Mouse (Mus musculus): ENCODE measurements around the gene Necab2.

Gene Necab2

DNA sequence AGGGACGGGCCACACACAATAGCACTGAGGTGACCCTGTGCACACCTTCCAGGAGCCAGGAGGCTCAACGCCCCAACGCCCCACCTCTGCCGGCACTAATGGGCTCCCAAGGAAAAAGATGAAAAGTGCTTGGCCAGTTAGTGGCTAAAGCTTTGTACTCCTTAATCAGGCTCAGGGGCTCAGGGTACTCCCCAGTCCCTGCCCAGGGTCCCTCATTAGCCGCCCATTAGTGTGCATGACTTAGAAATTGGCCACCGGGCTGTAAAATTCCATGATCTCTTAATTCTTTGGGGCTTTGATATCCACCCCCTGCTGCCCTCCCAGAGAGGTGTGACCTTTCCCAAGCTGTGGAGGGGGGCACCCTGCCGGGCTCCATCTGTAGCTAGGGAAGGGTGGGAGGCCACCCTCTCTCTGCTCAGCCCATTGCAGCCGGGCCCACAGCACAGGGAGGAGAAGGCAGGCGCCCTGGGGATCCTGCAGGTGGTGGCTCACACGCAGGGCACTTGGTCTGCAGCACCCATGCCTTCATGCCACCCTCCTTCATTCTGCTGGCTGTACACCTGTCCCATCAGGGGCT, 56.8 kb downstream of the Necab2 start:
- no peak for TF ChIP-seq NANOG (IDR thresholded peaks at IDR 0.05; ENCODE audit: borderline replicate concordance, low read length)
- no peak for TF ChIP-seq POU5F1 (IDR thresholded peaks at IDR 0.05; ENCODE audit: borderline replicate concordance, low read length)
- TF ChIP-seq CTCF (conservative IDR thresholded peaks at IDR 0.05; ENCODE audit: low read length) = no peak
- H3K9me3 ChIP-seq (ENCODE audit: low read length) = no peaks in the 10 kb centered on the region
- H3K27me3 ChIP-seq (ENCODE audit: insufficient read depth, low read length) = peaks cover 7% of the 10 kb centered on the region; the same call in 1 of the 2 replicates
- H3K36me3 ChIP-seq (ENCODE audit: insufficient read depth, low read length) = peaks cover 35% of the 10 kb centered on the region
- H3K4me3 ChIP-seq (replicated peaks; ENCODE audit: low read length) = no peak overlapping the region
- peaks cover 78% of the 10 kb centered on the region for H3K4me1 ChIP-seq (replicated peaks; ENCODE audit: low read depth, low read length)

DNA sequence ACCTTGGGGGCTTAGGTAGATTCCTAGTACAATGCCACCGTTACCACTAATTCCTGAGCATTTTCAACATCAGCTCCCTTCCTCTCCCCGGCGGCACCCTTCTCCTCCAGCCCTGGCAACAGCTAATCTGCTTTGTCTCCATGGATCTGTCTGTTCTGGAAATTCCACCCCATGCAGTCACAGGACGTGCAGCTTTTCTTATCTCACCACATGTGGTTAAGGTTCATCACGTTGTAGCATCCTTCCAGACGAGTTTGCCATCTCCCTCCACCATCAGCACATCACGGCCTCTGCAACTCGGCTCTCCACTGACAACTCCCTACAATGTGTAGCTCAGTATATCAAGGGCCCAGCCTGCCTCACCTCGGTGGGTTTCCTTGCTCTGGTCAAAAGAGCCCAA, 59.0 kb downstream of the Necab2 start:
- Histone ChIP-seq H3K4me3 (replicated peaks; ENCODE audit: low read length) (no peak overlapping the region), H3K9me3 (ENCODE audit: low read length) (no peaks in the 10 kb centered on the region), H3K4me1 (replicated peaks; ENCODE audit: low read depth, low read length) (peaks cover 61% of the 10 kb centered on the region), H3K36me3 (ENCODE audit: insufficient read depth, low read length) (peaks cover 57% of the 10 kb centered on the region), H3K27me3 (ENCODE audit: insufficient read depth, low read length) (peaks cover 7% of the 10 kb centered on the region; the same call in 1 of the 2 replicates)
- TF ChIP-seq CTCF (conservative IDR thresholded peaks at IDR 0.05; ENCODE audit: low read length) (no peak), NANOG (IDR thresholded peaks at IDR 0.05; ENCODE audit: borderline replicate concordance, low read length) (no peak), POU5F1 (IDR thresholded peaks at IDR 0.05; ENCODE audit: borderline replicate concordance, low read length) (no peak)

DNA sequence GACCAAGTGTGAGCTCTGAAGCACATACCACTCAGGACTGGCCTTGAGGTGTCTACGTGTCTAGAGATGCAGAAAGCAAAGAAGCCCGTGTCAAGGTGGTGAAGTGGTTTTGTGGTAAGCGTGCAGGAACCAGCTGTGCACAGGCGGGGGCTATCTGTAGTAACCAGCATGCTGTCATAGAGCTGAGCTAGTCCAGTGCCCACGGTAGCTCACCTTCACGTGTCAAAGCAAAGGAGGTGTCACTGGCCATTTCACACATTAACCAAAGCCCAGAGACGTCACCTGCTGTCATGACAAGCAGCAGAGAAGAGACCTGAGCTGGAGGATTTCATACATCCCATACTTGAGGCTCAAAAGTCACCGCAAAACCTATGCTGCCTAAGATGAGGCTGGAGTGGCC, 59.6 kb downstream of the Necab2 start:
- TF ChIP-seq CTCF (conservative IDR thresholded peaks at IDR 0.05; ENCODE audit: low read length) (no peak), POU5F1 (IDR thresholded peaks at IDR 0.05; ENCODE audit: borderline replicate concordance, low read length) (no peak), NANOG (IDR thresholded peaks at IDR 0.05; ENCODE audit: borderline replicate concordance, low read length) (no peak)
- H3K27me3 ChIP-seq (ENCODE audit: insufficient read depth, low read length) = peaks cover 7% of the 10 kb centered on the region; the same call in 1 of the 2 replicates
- H3K9me3 ChIP-seq (ENCODE audit: low read length) = no peaks in the 10 kb centered on the region
- H3K4me3 ChIP-seq (replicated peaks; ENCODE audit: low read length) = no peak overlapping the region
- H3K4me1 ChIP-seq (replicated peaks; ENCODE audit: low read depth, low read length) = peaks cover 56% of the 10 kb centered on the region
- H3K36me3 ChIP-seq (ENCODE audit: insufficient read depth, low read length) = peaks cover 63% of the 10 kb centered on the region

DNA sequence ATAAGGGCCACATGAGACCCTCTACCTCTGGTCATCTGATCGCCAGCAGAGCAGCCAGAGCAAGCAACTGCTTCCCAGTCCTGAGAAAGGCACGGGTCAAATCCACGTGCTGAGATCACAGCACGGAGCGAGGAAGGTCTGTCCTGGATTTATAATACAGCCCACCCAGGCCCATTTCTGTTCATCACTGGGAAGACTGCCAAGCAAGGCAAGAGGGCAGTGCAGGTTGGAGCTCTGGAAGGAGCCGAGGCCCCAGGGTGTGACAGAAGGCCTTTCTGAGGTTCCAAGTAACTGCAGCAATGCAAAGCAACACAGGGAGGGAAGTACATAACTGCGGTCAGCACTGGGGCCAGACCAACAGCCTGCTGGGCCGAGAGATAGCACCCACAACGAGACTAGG, 64.0 kb downstream of the Necab2 start:
- Histone ChIP-seq H3K36me3 (ENCODE audit: insufficient read depth, low read length) (peaks cover 99% of the 10 kb centered on the region), H3K27me3 (ENCODE audit: insufficient read depth, low read length) (no peaks in the 10 kb centered on the region), H3K4me3 (replicated peaks; ENCODE audit: low read length) (no peak overlapping the region), H3K9me3 (ENCODE audit: low read length) (no peaks in the 10 kb centered on the region), H3K4me1 (replicated peaks; ENCODE audit: low read depth, low read length) (peaks cover 53% of the 10 kb centered on the region)
- TF ChIP-seq POU5F1 (IDR thresholded peaks at IDR 0.05; ENCODE audit: borderline replicate concordance, low read length) = no peak
- no peak for TF ChIP-seq CTCF (conservative IDR thresholded peaks at IDR 0.05; ENCODE audit: low read length)
- TF ChIP-seq NANOG (IDR thresholded peaks at IDR 0.05; ENCODE audit: borderline replicate concordance, low read length) = no peak

DNA sequence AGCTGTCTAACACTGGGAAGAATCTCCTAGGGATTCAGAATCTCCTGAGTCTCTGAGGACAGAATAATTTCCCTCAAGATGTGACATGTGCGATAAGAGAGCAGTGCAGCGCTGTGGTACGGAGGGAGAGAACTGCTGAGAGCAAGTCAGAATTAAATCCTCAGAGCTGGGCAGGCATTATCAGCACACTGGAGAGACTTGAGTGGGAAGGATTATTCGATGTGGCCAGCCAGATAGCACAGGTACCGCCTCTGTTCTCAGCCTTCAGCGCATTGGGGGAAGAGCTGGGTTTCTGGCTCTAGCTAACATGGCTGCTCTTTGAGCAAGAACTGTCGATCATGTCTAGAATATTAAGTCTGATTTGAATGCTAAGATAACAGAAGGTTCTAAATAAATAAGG, 65.2 kb downstream of the Necab2 start:
- Histone ChIP-seq H3K27me3 (ENCODE audit: insufficient read depth, low read length) (no peaks in the 10 kb centered on the region), H3K4me3 (replicated peaks; ENCODE audit: low read length) (no peak overlapping the region), H3K4me1 (replicated peaks; ENCODE audit: low read depth, low read length) (peaks cover 53% of the 10 kb centered on the region), H3K36me3 (ENCODE audit: insufficient read depth, low read length) (peaks cover 91% of the 10 kb centered on the region), H3K9me3 (ENCODE audit: low read length) (no peaks in the 10 kb centered on the region)
- TF ChIP-seq POU5F1 (IDR thresholded peaks at IDR 0.05; ENCODE audit: borderline replicate concordance, low read length) = no peak
- TF ChIP-seq CTCF (conservative IDR thresholded peaks at IDR 0.05; ENCODE audit: low read length) = no peak
- no peak for TF ChIP-seq NANOG (IDR thresholded peaks at IDR 0.05; ENCODE audit: borderline replicate concordance, low read length)

DNA sequence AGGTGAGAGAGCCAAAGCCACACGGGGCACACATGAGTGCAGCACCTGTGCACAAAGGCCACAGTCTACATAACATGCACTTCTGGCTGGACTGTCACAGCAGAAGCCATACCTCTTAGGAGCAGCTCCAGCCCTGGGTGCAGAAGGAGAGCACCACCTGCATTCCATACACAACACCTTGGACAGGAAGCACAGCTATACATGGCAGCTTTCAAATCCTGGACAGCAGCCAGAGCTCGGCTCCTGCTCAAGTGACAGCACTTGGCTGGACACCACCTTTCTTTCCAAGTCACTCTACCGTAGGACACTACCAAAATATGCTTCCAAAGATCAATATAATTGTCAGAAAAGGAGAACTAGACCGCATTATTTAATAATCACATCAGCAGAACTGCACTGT, 66.9 kb downstream of the Necab2 start:
- no peaks in the 10 kb centered on the region for H3K27me3 ChIP-seq (ENCODE audit: insufficient read depth, low read length)
- peaks cover 64% of the 10 kb centered on the region for H3K4me1 ChIP-seq (replicated peaks; ENCODE audit: low read depth, low read length)
- H3K36me3 ChIP-seq (ENCODE audit: insufficient read depth, low read length) = peaks cover 93% of the 10 kb centered on the region
- TF ChIP-seq CTCF (conservative IDR thresholded peaks at IDR 0.05; ENCODE audit: low read length) (no peak), NANOG (IDR thresholded peaks at IDR 0.05; ENCODE audit: borderline replicate concordance, low read length) (no peak), POU5F1 (IDR thresholded peaks at IDR 0.05; ENCODE audit: borderline replicate concordance, low read length) (no peak)
- H3K9me3 ChIP-seq (ENCODE audit: low read length) = no peaks in the 10 kb centered on the region
- H3K4me3 ChIP-seq (replicated peaks; ENCODE audit: low read length) = no peak overlapping the region

DNA sequence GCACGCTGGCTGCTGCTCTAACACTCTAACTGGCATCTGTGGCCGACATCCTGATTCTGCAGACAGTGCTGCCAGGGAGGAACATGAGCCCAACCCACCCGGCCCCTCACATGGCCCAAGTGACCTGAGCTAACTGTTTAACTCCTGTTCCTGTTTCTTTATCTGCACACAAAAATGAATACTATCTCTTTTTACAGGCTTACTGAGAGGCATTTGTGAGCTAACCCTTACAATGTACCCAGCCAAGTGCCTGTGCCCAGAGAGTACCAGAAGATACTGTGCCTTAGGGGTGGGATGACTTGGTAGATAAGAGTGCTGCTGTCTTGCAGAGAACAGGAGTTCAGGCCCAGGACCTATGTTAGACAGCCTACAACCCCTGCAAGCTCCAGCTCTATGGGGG, 68.4 kb downstream of the Necab2 start:
- TF ChIP-seq POU5F1 (IDR thresholded peaks at IDR 0.05; ENCODE audit: borderline replicate concordance, low read length) = no peak
- no peak for TF ChIP-seq NANOG (IDR thresholded peaks at IDR 0.05; ENCODE audit: borderline replicate concordance, low read length)
- no peak for TF ChIP-seq CTCF (conservative IDR thresholded peaks at IDR 0.05; ENCODE audit: low read length)

DNA sequence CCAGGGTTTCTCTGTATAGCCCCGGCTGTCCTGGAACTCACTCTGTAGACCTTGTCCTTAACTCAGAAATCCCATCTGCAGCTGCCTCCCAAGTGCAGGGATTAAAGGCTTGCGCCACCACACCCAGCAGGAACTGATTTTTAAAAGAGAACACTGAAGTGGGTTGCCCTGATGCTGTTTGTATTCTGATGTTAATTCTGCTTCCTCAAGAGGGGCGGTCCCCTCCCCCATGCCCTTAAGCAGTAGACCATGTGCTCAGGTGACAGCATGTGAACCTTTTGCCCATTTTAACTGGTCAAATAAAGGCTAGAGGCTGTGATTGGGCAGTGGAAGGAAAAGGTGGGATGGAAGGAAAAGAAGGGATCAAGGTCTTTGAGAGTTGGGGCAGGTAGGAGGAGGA, 69.2 kb downstream of the Necab2 start:
- TF ChIP-seq NANOG (IDR thresholded peaks at IDR 0.05; ENCODE audit: borderline replicate concordance, low read length) (peak; percentile 50; the same call in 1 of the 2 replicates), POU5F1 (IDR thresholded peaks at IDR 0.05; ENCODE audit: borderline replicate concordance, low read length) (peak; percentile 66; the same call in 1 of the 2 replicates), CTCF (conservative IDR thresholded peaks at IDR 0.05; ENCODE audit: low read length) (no peak)
- peak overlapping the region; percentile 62 for H3K4me3 ChIP-seq (replicated peaks; ENCODE audit: low read length)
- H3K36me3 ChIP-seq (ENCODE audit: insufficient read depth, low read length) = peaks cover 93% of the 10 kb centered on the region
- no peaks in the 10 kb centered on the region for H3K9me3 ChIP-seq (ENCODE audit: low read length)
- H3K4me1 ChIP-seq (replicated peaks; ENCODE audit: low read depth, low read length) = peaks cover 64% of the 10 kb centered on the region
- no peaks in the 10 kb centered on the region for H3K27me3 ChIP-seq (ENCODE audit: insufficient read depth, low read length)

More for the DNA sequence above, 68.4 kb downstream of the Necab2 start:
- peaks cover 93% of the 10 kb centered on the region for H3K36me3 ChIP-seq (ENCODE audit: insufficient read depth, low read length)
- peak overlapping the region; percentile 62 for H3K4me3 ChIP-seq (replicated peaks; ENCODE audit: low read length)
- no peaks in the 10 kb centered on the region for H3K9me3 ChIP-seq (ENCODE audit: low read length)
- peaks cover 64% of the 10 kb centered on the region for H3K4me1 ChIP-seq (replicated peaks; ENCODE audit: low read depth, low read length)
- H3K27me3 ChIP-seq (ENCODE audit: insufficient read depth, low read length) = no peaks in the 10 kb centered on the region

DNA sequence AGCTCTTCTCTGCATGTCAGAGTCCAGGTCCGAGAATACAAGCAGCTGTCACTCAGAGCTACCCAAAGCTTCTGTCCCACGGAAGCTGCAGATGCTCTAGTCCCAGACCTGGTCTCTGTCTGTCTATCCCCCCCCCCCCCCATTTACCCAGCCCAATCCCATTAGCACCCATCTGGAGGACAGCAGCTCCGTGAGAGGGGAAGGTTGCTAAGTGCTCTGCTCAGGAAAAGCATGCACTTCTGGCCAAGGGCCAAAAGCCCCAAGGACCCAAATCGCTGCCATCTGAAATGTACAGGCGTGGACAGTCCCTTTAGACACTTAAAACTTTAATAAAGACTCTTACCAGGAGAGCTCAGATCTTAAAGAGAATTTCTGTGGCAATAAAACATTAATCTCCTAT, 70.2 kb downstream of the Necab2 start:
- TF ChIP-seq POU5F1 (IDR thresholded peaks at IDR 0.05; ENCODE audit: borderline replicate concordance, low read length) = no peak
- TF ChIP-seq NANOG (IDR thresholded peaks at IDR 0.05; ENCODE audit: borderline replicate concordance, low read length) = no peak
- no peak for TF ChIP-seq CTCF (conservative IDR thresholded peaks at IDR 0.05; ENCODE audit: low read length)
- peaks cover 93% of the 10 kb centered on the region for H3K36me3 ChIP-seq (ENCODE audit: insufficient read depth, low read length)
- H3K4me3 ChIP-seq (replicated peaks; ENCODE audit: low read length) = peak overlapping the region; percentile 21
- peaks cover 60% of the 10 kb centered on the region for H3K4me1 ChIP-seq (replicated peaks; ENCODE audit: low read depth, low read length)
- no peaks in the 10 kb centered on the region for H3K9me3 ChIP-seq (ENCODE audit: low read length)
- H3K27me3 ChIP-seq (ENCODE audit: insufficient read depth, low read length) = no peaks in the 10 kb centered on the region

All from E14TG2a.4 (cell line).